Mouse (Mus musculus): ENCODE results near the gene Zfhx3.

DNA sequence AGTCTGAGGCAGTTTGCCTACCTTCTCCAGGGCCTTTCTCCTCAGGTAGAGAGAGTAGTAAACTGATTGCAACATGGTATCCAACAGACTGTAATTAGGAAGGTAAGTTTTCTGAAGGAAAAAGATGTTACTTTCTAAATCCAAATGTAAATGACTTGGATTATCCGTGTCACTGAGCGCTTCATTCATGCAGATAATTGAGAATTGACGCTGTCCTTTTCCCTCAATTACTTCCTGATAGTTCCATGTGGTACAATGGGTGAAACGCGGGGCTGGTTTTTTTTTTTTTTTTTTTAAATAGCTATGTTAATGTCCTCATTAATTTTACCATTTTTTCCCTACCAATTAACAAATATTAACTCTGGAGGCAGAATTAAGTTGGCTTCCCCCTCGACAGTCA, 896.3 kb downstream of the Zfhx3 start:
- no peak for TF ChIP-seq CTCF (IDR thresholded peaks at IDR 0.05; ENCODE audit: low read depth)
- TF ChIP-seq EP300 (IDR thresholded peaks at IDR 0.05; ENCODE audit: low read depth) = no peak

All from liver, embryonic 14.5 days (tissue).